Mouse (Mus musculus): ENCODE measurements around the gene Pga5. TPM values are rescaled to one million over a fixed set of nuclear protein-coding genes. Genes with fewer than 3 reads are reported as not detected.

Gene Pga5
- polyA plus RNA-seq, 1 experiment from 2014 or later, result 0.70 TPM

GRCm38 (mm10) chr19:10698131-10698991, 20.5 kb upstream of the Pga5 start:
- DNase-seq (ENCODE audit: low spot score), result no peak

GRCm38 (mm10) chr19:10695801-10696200, 17.9 kb upstream of the Pga5 start:
- WGBS, result 36% methylated on average over 7 of the region's 7 CpGs
- TF ChIP-seq CTCF (IDR thresholded peaks at IDR 0.05; ENCODE audit: low read depth), result no peak
- no peak overlapping the region for H3K4me3 ChIP-seq (replicated peaks; ENCODE audit: low read depth, low read length)
- no peaks in the 10 kb centered on the region for H3K9me3 ChIP-seq (replicated peaks; ENCODE audit: low read length)
- no peaks in the 10 kb centered on the region for H3K27me3 ChIP-seq (ENCODE audit: insufficient read depth, low read length)
- H3K36me3 ChIP-seq (ENCODE audit: insufficient read depth, low read length), result no peaks in the 10 kb centered on the region
- ATAC-seq (replicated peaks; ENCODE audit: low FRiP score, low read depth) (no peak), DNase-seq (ENCODE audit: low spot score) (peak; percentile 57)
- H3K4me2 ChIP-seq (ENCODE audit: low read length), result 0 out of 2 replicates have a peak overlapping the region, but pooled peaks have one; percentile 10
- H3K9ac ChIP-seq (ENCODE audit: low read depth, low read length), result no peak overlapping the region
- peaks cover 54% of the 10 kb centered on the region for H3K4me1 ChIP-seq (replicated peaks; ENCODE audit: insufficient read depth, low read length)
- H3K27ac ChIP-seq, result peak overlapping the region; percentile 20; the same call in 1 of the 2 replicates

More at GRCm38 (mm10) chr19:10698131-10698991, 20.5 kb upstream of the Pga5 start:
- WGBS, result 72% methylated on average over 9 of the region's 9 CpGs
- no peak overlapping the region for H3K9ac ChIP-seq (ENCODE audit: low read depth, low read length)
- peaks cover 58% of the 10 kb centered on the region for H3K4me1 ChIP-seq (replicated peaks; ENCODE audit: insufficient read depth, low read length)
- H3K27ac ChIP-seq, result peak overlapping the region; percentile 65
- no peaks in the 10 kb centered on the region for H3K27me3 ChIP-seq (ENCODE audit: insufficient read depth, low read length)
- no peaks in the 10 kb centered on the region for H3K36me3 ChIP-seq (ENCODE audit: insufficient read depth, low read length)
- H3K4me2 ChIP-seq (ENCODE audit: low read length), result no peak overlapping the region
- no peaks in the 10 kb centered on the region for H3K9me3 ChIP-seq (replicated peaks; ENCODE audit: low read length)
- H3K4me3 ChIP-seq (replicated peaks; ENCODE audit: low read depth, low read length), result no peak overlapping the region
- peak; percentile 63 for ATAC-seq (replicated peaks; ENCODE audit: low FRiP score, low read depth)
- no peak for TF ChIP-seq CTCF (IDR thresholded peaks at IDR 0.05; ENCODE audit: low read depth)

- 78% methylated on average over 10 of the region's 10 CpGs for WGBS
- Histone ChIP-seq H3K9ac (ENCODE audit: low read depth, low read length) (no peak overlapping the region), H3K4me3 (replicated peaks; ENCODE audit: low read depth, low read length) (no peak overlapping the region), H3K9me3 (replicated peaks; ENCODE audit: low read length) (no peaks in the 10 kb centered on the region), H3K4me1 (replicated peaks; ENCODE audit: insufficient read depth, low read length) (peaks cover 55% of the 10 kb centered on the region), H3K4me2 (ENCODE audit: low read length) (no peak overlapping the region), H3K36me3 (ENCODE audit: insufficient read depth, low read length) (no peaks in the 10 kb centered on the region), H3K27ac (0 out of 2 replicates have a peak overlapping the region, but pooled peaks have one; percentile 4), H3K27me3 (ENCODE audit: insufficient read depth, low read length) (no peaks in the 10 kb centered on the region)
- TF ChIP-seq CTCF (IDR thresholded peaks at IDR 0.05; ENCODE audit: low read depth), result no peak
- DNase-seq (ENCODE audit: low spot score), result no peak
- ATAC-seq (replicated peaks; ENCODE audit: low FRiP score, low read depth), result no peak
These were observed 16.2 kb upstream of the Pga5 start for GRCm38 (mm10) chr19:10693926-10694682.

- ATAC-seq (replicated peaks; ENCODE audit: low FRiP score, low read depth) (no peak), DNase-seq (ENCODE audit: low spot score) (no peak)
- Histone ChIP-seq H3K9ac (ENCODE audit: low read depth, low read length) (no peak overlapping the region), H3K4me3 (replicated peaks; ENCODE audit: low read depth, low read length) (no peak overlapping the region), H3K36me3 (ENCODE audit: insufficient read depth, low read length) (no peaks in the 10 kb centered on the region), H3K27ac (0 out of 2 replicates have a peak overlapping the region, but pooled peaks have one; percentile 92), H3K4me1 (replicated peaks; ENCODE audit: insufficient read depth, low read length) (peaks cover 39% of the 10 kb centered on the region), H3K27me3 (ENCODE audit: insufficient read depth, low read length) (no peaks in the 10 kb centered on the region), H3K4me2 (ENCODE audit: low read length) (no peak overlapping the region), H3K9me3 (replicated peaks; ENCODE audit: low read length) (no peaks in the 10 kb centered on the region)
- WGBS, result 85% methylated on average over 4 of the region's 4 CpGs
- TF ChIP-seq CTCF (IDR thresholded peaks at IDR 0.05; ENCODE audit: low read depth), result no peak
These were observed 14.5 kb upstream of the Pga5 start for GRCm38 (mm10) chr19:10692361-10692760.

- no peak overlapping the region for H3K4me3 ChIP-seq (replicated peaks; ENCODE audit: low read depth, low read length)
- peaks cover 37% of the 10 kb centered on the region for H3K4me1 ChIP-seq (replicated peaks; ENCODE audit: insufficient read depth, low read length)
- no peaks in the 10 kb centered on the region for H3K27me3 ChIP-seq (ENCODE audit: insufficient read depth, low read length)
- ATAC-seq (replicated peaks; ENCODE audit: low FRiP score, low read depth), result no peak
- peak overlapping the region; percentile 92; the same call in 1 of the 2 replicates for H3K27ac ChIP-seq
- 85% methylated on average over 3 of the region's 3 CpGs for WGBS
- no peak for DNase-seq (ENCODE audit: low spot score)
- TF ChIP-seq CTCF (IDR thresholded peaks at IDR 0.05; ENCODE audit: low read depth), result no peak
- H3K9ac ChIP-seq (ENCODE audit: low read depth, low read length), result no peak overlapping the region
- no peaks in the 10 kb centered on the region for H3K9me3 ChIP-seq (replicated peaks; ENCODE audit: low read length)
- no peak overlapping the region for H3K4me2 ChIP-seq (ENCODE audit: low read length)
- no peaks in the 10 kb centered on the region for H3K36me3 ChIP-seq (ENCODE audit: insufficient read depth, low read length)
These were observed 13.8 kb upstream of the Pga5 start for GRCm38 (mm10) chr19:10691660-10692059.

- Histone ChIP-seq H3K4me1 (replicated peaks; ENCODE audit: insufficient read depth, low read length) (peaks cover 33% of the 10 kb centered on the region), H3K27me3 (ENCODE audit: insufficient read depth, low read length) (no peaks in the 10 kb centered on the region), H3K4me2 (ENCODE audit: low read length) (peak overlapping the region; percentile 59; the same call in 1 of the 2 replicates), H3K27ac (peak overlapping the region; percentile 92), H3K9me3 (replicated peaks; ENCODE audit: low read length) (no peaks in the 10 kb centered on the region), H3K9ac (ENCODE audit: low read depth, low read length) (no peak overlapping the region), H3K36me3 (ENCODE audit: insufficient read depth, low read length) (no peaks in the 10 kb centered on the region), H3K4me3 (replicated peaks; ENCODE audit: low read depth, low read length) (no peak overlapping the region)
- no peak for ATAC-seq (replicated peaks; ENCODE audit: low FRiP score, low read depth)
- no peak for TF ChIP-seq CTCF (IDR thresholded peaks at IDR 0.05; ENCODE audit: low read depth)
- no peak for DNase-seq (ENCODE audit: low spot score)
- WGBS, result 91% methylated on average over 4 of the region's 4 CpGs
These were observed 13.2 kb upstream of the Pga5 start for GRCm38 (mm10) chr19:10691121-10691520.
